Mouse (Mus musculus): ENCODE results near the gene Lrrtm1. TPM values are rescaled to one million over a fixed set of nuclear protein-coding genes. Genes with fewer than 3 reads are reported as not detected.

The Lrrtm1 gene
- total and polyA plus RNA-seq, 3 experiments, result not detected

DNA sequence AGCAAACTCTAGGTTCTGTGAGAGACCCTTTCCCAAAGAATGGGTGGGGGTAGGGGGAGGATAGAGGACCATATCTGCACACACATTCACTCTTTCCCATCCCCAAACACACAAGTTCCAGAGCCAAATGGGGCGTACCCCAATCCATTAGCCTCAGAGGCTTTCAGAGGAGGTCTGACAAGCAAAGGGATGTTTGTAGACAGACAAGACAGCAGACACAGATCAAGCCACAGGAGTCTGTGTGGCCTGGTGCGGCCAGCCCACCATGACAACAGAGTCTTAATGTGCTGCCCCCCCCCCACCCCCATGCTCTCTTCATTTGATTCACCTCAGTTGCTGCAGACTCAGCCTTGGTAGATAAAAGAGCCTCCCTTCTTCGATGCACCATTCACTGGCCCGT is 27.2 kb upstream of the Lrrtm1 start:
- TF ChIP-seq HCFC1 (IDR thresholded peaks at IDR 0.05; ENCODE audit: low read depth, low read length) (no peak), ELF1 (IDR thresholded peaks at IDR 0.05; ENCODE audit: low read depth, low read length) (no peak)
- H3K36me3 ChIP-seq (replicated peaks in 1 of 2; ENCODE audit: control insufficient read depth in 1 of 2, insufficient read depth in 1 of 2, low read length in 1 of 2), result no peaks in the 10 kb centered on the region
- in situ Hi-C loops (cut with MboI; ENCODE audit: low pct_ligation_motif_present, low pct_unique_long_range_greater_than_20kb, low sequenced_read_pairs), result no loop called here

DNA sequence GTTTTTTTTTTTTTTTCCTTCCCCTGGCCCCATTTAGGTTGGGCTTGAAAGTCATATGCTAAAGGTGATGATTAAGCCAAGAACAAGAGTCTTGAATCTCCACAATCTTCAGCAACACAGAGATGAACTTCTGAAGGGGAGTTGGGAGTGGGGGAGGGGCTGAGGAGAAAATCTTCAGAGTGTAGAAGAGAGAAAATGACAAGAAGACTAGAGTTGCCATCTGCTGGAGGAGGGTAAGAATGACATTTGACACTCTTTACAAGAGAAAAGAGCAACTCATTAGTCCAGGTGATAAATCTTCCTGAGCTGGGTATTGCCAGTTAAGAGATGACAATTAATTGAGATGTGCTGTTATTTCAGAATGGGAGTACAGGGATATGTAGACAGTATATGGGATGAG is 23.6 kb upstream of the Lrrtm1 start:
- TF ChIP-seq POLR2AphosphoS2 (IDR thresholded peaks at IDR 0.05; ENCODE audit: low read depth, low read length) (no peak), ZNF384 (IDR thresholded peaks at IDR 0.05; ENCODE audit: low read depth, low read length) (no peak), UBTF (IDR thresholded peaks at IDR 0.05; ENCODE audit: low read depth, low read length) (no peak), MXI1 (IDR thresholded peaks at IDR 0.05; ENCODE audit: low read depth, low read length) (no peak), CTCF (conservative IDR thresholded peaks at IDR 0.05 in 1 of 2, IDR thresholded peaks at IDR 0.05 in 1 of 2; ENCODE audit: low read depth in 2 of 2, low read length in 2 of 2) (no peak), SMC3 (IDR thresholded peaks at IDR 0.05; ENCODE audit: low read depth, low read length) (no peak), NELFE (IDR thresholded peaks at IDR 0.05; ENCODE audit: low read depth, low read length) (no peak), BHLHE40 (IDR thresholded peaks at IDR 0.05; ENCODE audit: low read depth, low read length) (no peak), MEF2A (IDR thresholded peaks at IDR 0.05; ENCODE audit: borderline replicate concordance, low read depth, low read length) (no peak), MAX (IDR thresholded peaks at IDR 0.05; ENCODE audit: low read length) (no peak), IRF4 (IDR thresholded peaks at IDR 0.05; ENCODE audit: low read depth, low read length) (no peak), USF2 (conservative IDR thresholded peaks at IDR 0.05; ENCODE audit: low read depth, low read length) (no peak), POLR2A (IDR thresholded peaks at IDR 0.05; ENCODE audit: low read depth, low read length) (no peak), USF1 (IDR thresholded peaks at IDR 0.05; ENCODE audit: low read depth, low read length) (no peak), GABPA (IDR thresholded peaks at IDR 0.05; ENCODE audit: insufficient replicate concordance, low read depth, low read length) (no peak)
- dilution Hi-C loops (cut with MboI; ENCODE audit: extremely low pct_ligation_motif_present, extremely low pct_unique_long_range_greater_than_20kb, low sequenced_read_pairs), result no loop called here
- Histone ChIP-seq H3K27me3 (replicated peaks) (no peaks in the 10 kb centered on the region), H3K4me3 (replicated peaks in 1 of 3; ENCODE audit: low read depth in 2 of 3, low read length in 2 of 3, poor library complexity in 1 of 3) (no peak overlapping the region), H3K27ac (ENCODE audit: insufficient read depth, low read depth) (no peak overlapping the region), H3K4me2 (ENCODE audit: insufficient read depth, low read depth, poor library complexity, severe bottlenecking) (no peak overlapping the region), H3K36me3 (replicated peaks in 1 of 2; ENCODE audit: control insufficient read depth in 1 of 2, insufficient read depth in 1 of 2, low read length in 1 of 2) (no peaks in the 10 kb centered on the region), H3K9me3 (replicated peaks; ENCODE audit: low read length) (peaks cover 61% of the 10 kb centered on the region), H3K9ac (ENCODE audit: insufficient read depth, low read depth) (no peak overlapping the region), H3K79me2 (replicated peaks; ENCODE audit: control insufficient read depth, extremely low read depth, insufficient read depth, poor library complexity, severe bottlenecking) (no peaks in the 10 kb centered on the region), H3K4me1 (ENCODE audit: control insufficient read depth in 1 of 2, insufficient read depth in 2 of 2) (no peaks in the 10 kb centered on the region)
- in situ Hi-C loops (cut with MboI; ENCODE audit: low pct_ligation_motif_present, low pct_unique_long_range_greater_than_20kb, low sequenced_read_pairs), result no loop called here
- DNase-seq (ENCODE audit: extremely low read depth), result no peak

More for the DNA sequence above, 27.2 kb upstream of the Lrrtm1 start:
- Histone ChIP-seq H3K4me2 (ENCODE audit: insufficient read depth, low read depth, poor library complexity, severe bottlenecking) (no peak overlapping the region), H3K27me3 (replicated peaks) (no peaks in the 10 kb centered on the region), H3K4me3 (replicated peaks in 1 of 3; ENCODE audit: low read depth in 2 of 3, low read length in 2 of 3, poor library complexity in 1 of 3) (no peak overlapping the region), H3K4me1 (ENCODE audit: control insufficient read depth in 1 of 2, insufficient read depth in 2 of 2) (no peaks in the 10 kb centered on the region), H3K9me3 (replicated peaks; ENCODE audit: low read length) (peaks cover 57% of the 10 kb centered on the region), H3K79me2 (replicated peaks; ENCODE audit: control insufficient read depth, extremely low read depth, insufficient read depth, poor library complexity, severe bottlenecking) (no peaks in the 10 kb centered on the region), H3K9ac (ENCODE audit: insufficient read depth, low read depth) (no peak overlapping the region), H3K27ac (ENCODE audit: insufficient read depth, low read depth) (no peak overlapping the region)
- no peak for DNase-seq (ENCODE audit: extremely low read depth)
- dilution Hi-C loops (cut with MboI; ENCODE audit: extremely low pct_ligation_motif_present, extremely low pct_unique_long_range_greater_than_20kb, low sequenced_read_pairs), result no loop called here
